Mouse (Mus musculus) spleen, adult 18-20 months (tissue): Measurements from ENCODE around the gene E130116L18Rik.
"Not testable (repeated sequence)": the region's sequence is repeated elsewhere in the genome, so short reads cannot be mapped to it uniquely, and the experiment has no call there.

ENCODE experiments used
- DNase-seq, 2 experiments: peaks; one replicate each; pipeline ENCODE4 v3.0.0; 2022; ENCODE audit warnings: mixed read lengths in 2 of 2

E130116L18Rik gene

GRCm38 (mm10) chr5:25179936-25180488 is 42.9 kb downstream of the E130116L18Rik start:
- no peak for DNase-seq

GRCm38 (mm10) chr5:25179284-25179683 is 43.7 kb downstream of the E130116L18Rik start:
- no peak for DNase-seq

- DNase-seq: not testable (repeated sequence)
These were observed 44.4 kb downstream of the E130116L18Rik start for GRCm38 (mm10) chr5:25178543-25178942.

- not testable (repeated sequence) for DNase-seq
These were observed 45.0 kb downstream of the E130116L18Rik start for GRCm38 (mm10) chr5:25177937-25178336.
